Mouse (Mus musculus) kidney, adult 2 months (tissue): ENCODE data around the gene Rbbp5.

Experiments
- CTCF ChIP-seq: fragments of 200-500 bp; conservative IDR thresholded peaks from 2 replicates; pipeline ENCODE4 v1.5.1; 2011; ENCODE audit warnings: low read depth, mild to moderate bottlenecking, control low read depth, low read length, moderate library complexity, mixed read lengths; ENCODE audit not compliant: insufficient read depth, insufficient read length
- POLR2A ChIP-seq: fragments of 200-500 bp; IDR thresholded peaks from one replicate; pipeline ENCODE4 v1.6.1; 2011; ENCODE audit warnings: low read depth, low read length, control low read depth

- TF ChIP-seq CTCF (peak; percentile 54), POLR2A (no peak)
These were observed 46.8 kb downstream of the Rbbp5 start for GRCm38 (mm10) chr1:132523920-132524319.
